Mouse (Mus musculus): ENCODE measurements around the gene Hmg20a.
A peak's percentile ranks its signal among the peaks of the same experiment; 100 is the strongest.

Gene Hmg20a

GRCm38 (mm10) chr9:56533916-56534315 is 115.5 kb downstream of the Hmg20a start:
- DNase-seq: no peak

GRCm38 (mm10) chr9:56534727-56535126 is 116.3 kb downstream of the Hmg20a start:
- DNase-seq: peak; percentile 30

- peak; percentile 51 for DNase-seq
Measured at GRCm38 (mm10) chr9:56535361-56535760, 117.0 kb downstream of the Hmg20a start.

- no peak for DNase-seq
Measured at GRCm38 (mm10) chr9:56540051-56540450, 121.6 kb downstream of the Hmg20a start.

- DNase-seq: no peak
Measured at GRCm38 (mm10) chr9:56544687-56545475, 126.5 kb downstream of the Hmg20a start.

Measured in embryo, embryonic 11 days (tissue).